Comparison of ENCODE assay signal across 8 mouse cellular contexts in the genomic region with DNA sequence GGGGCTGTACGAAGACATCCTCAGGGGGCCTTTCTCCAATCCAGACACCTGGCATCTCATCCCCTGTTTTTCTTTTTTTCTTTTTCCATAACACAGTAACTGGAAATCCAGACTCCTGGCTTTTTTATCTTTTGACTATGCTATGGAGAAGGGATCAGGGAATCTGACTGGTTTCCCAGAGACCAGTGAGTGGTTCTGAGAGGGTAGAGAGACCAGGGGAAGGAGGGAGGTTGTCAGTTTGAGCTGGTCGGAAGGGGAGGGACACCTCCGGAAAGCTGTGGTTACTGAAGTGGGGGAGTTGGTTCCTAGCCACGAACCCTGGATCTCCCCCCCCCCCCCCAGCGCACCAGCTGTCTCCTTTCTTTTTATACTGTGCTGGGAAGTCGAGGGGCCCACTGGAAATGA. TPM values are rescaled to one million over a fixed set of nuclear protein-coding genes. Genes with fewer than 3 reads are reported as not detected.
DNase-seq lines count a peak whose midpoint lies in the region; ATAC-seq and TF ChIP-seq lines count a peak whose summit lies in the region.

No protein-coding gene starts in this region.

- peak; percentile 43; the same call in 1 of the 2 replicates for ATAC-seq in embryonic facial prominence, embryonic 15.5 days (ENCODE audit: insufficient number of reproducible peaks, low FRiP score, low TSS enrichment, low read depth)
- ATAC-seq in hindbrain, embryonic 14.5 days (ENCODE audit: low FRiP score) = peak; percentile 32; the same call in 1 of the 2 replicates

- peak; percentile 32 to 66 for DNase-seq in adrenal gland, adult (ENCODE audit: inconsistent age in 2 of 2, low spot score in 1 of 2)
- DNase-seq in adrenal gland, adult 8-10 months = no peak
- no peak for DNase-seq in ES-E14 (ENCODE audit: low read depth, low spot score)
- peak; percentile 65 for DNase-seq in hindbrain, embryonic 14.5 days (ENCODE audit: low spot score)
- DNase-seq in lung, adult 2 months = no peak
- no peak for DNase-seq in layer of hippocampus, adult 8-10 months (ENCODE audit: low spot score in 2 of 2)

- no peaks in the 10 kb centered on the region for H3K27me3 ChIP-seq in embryonic facial prominence, embryonic 15.5 days
- H3K27me3 ChIP-seq in hindbrain, embryonic 14.5 days (ENCODE audit: control insufficient read depth, insufficient read depth, low read length) = no peaks in the 10 kb centered on the region
- no peaks in the 10 kb centered on the region for H3K27me3 ChIP-seq in small intestine, adult 2 months (ENCODE audit: control insufficient read depth, insufficient read depth, low read length)

- peak overlapping the region; percentile 80 for H3K4me2 ChIP-seq in embryonic facial prominence, embryonic 15.5 days (replicated peaks)
- peak overlapping the region; percentile 98 for H3K4me2 ChIP-seq in hindbrain, embryonic 14.5 days (replicated peaks)

- no peak for TF ChIP-seq POLR2A in lung, adult 2 months (IDR thresholded peaks at IDR 0.05; ENCODE audit: borderline replicate concordance, extremely low read depth, low read depth, low read length)
- TF ChIP-seq POLR2A in small intestine, adult 2 months (IDR thresholded peaks at IDR 0.05; ENCODE audit: low read depth, low read length) = no peak

- WGBS in embryonic facial prominence, embryonic 15.5 days = 0% methylated on average over 5 of the region's 6 CpGs
- 0% methylated on average over 6 of the region's 6 CpGs for WGBS in hindbrain, embryonic 14.5 days
- 0% methylated on average over 6 of the region's 6 CpGs for WGBS in lung, adult 2 months
- WGBS in small intestine, adult 2 months = 35% methylated on average over 6 of the region's 6 CpGs

- H3K4me3 ChIP-seq in ES-E14 (ENCODE audit: insufficient read depth in 1 of 2, low read depth in 1 of 2, low read length in 2 of 2, poor library complexity in 1 of 2, severe bottlenecking in 1 of 2) = peak overlapping the region; percentile 68 to 79
- H3K4me3 ChIP-seq in embryonic facial prominence, embryonic 15.5 days (replicated peaks) = peak overlapping the region; percentile 89
- peak overlapping the region; percentile 70 for H3K4me3 ChIP-seq in hindbrain, embryonic 14.5 days (replicated peaks; ENCODE audit: low read length)
- peak overlapping the region; percentile 51 for H3K4me3 ChIP-seq in lung, adult 2 months (replicated peaks; ENCODE audit: extremely low read depth, low read depth, low read length)
- peak overlapping the region; percentile 69 for H3K4me3 ChIP-seq in small intestine, adult 2 months (ENCODE audit: low read depth, low read length)

- peaks cover 19% of the 10 kb centered on the region; the same call in 1 of the 2 replicates for H3K36me3 ChIP-seq in ES-E14 (ENCODE audit: control insufficient read depth, insufficient read depth, low read length, poor library complexity, severe bottlenecking)
- peaks cover 5% of the 10 kb centered on the region; the same call in 1 of the 2 replicates for H3K36me3 ChIP-seq in embryonic facial prominence, embryonic 15.5 days
- peaks cover 15% of the 10 kb centered on the region; the same call in 1 of the 2 replicates for H3K36me3 ChIP-seq in hindbrain, embryonic 14.5 days (replicated peaks; ENCODE audit: control insufficient read depth, insufficient read depth)
- peaks cover 8% of the 10 kb centered on the region for H3K36me3 ChIP-seq in small intestine, adult 2 months (ENCODE audit: control insufficient read depth, insufficient read depth, low read length)

- H3K27ac ChIP-seq in ES-E14 (ENCODE audit: insufficient read depth, low read depth, low read length, poor library complexity, severe bottlenecking) = peak overlapping the region; percentile 22; the same call in 1 of the 2 replicates
- peak overlapping the region; percentile 97 for H3K27ac ChIP-seq in embryonic facial prominence, embryonic 15.5 days (replicated peaks)
- peak overlapping the region; percentile 97 for H3K27ac ChIP-seq in hindbrain, embryonic 14.5 days
- H3K27ac ChIP-seq in small intestine, adult 2 months (ENCODE audit: insufficient read depth, low read depth, low read length) = peak overlapping the region; percentile 31

- peaks cover 8 to 31% of the 10 kb centered on the region in 2 experiments for H3K4me1 ChIP-seq in ES-E14 (ENCODE audit: control insufficient read depth in 2 of 2, insufficient read depth in 2 of 2, low read length in 2 of 2, poor library complexity in 1 of 2)
- peaks cover 58% of the 10 kb centered on the region for H3K4me1 ChIP-seq in embryonic facial prominence, embryonic 15.5 days
- H3K4me1 ChIP-seq in hindbrain, embryonic 14.5 days (replicated peaks; ENCODE audit: control insufficient read depth, insufficient read depth, low read length) = peaks cover 40% of the 10 kb centered on the region
- H3K4me1 ChIP-seq in lung, adult 2 months (ENCODE audit: control insufficient read depth, insufficient read depth, low read length) = peaks cover 46% of the 10 kb centered on the region
- peaks cover 4% of the 10 kb centered on the region for H3K4me1 ChIP-seq in small intestine, adult 2 months (ENCODE audit: control insufficient read depth, insufficient read depth, insufficient read length, low read length)

- in situ Hi-C loops in ES-E14 (cut with MboI; ENCODE audit: low sequenced_read_pairs in 2 of 2, unreplicated experiment in 2 of 2) = no loop called here

- no peaks in the 10 kb centered on the region for H3K9me3 ChIP-seq in ES-E14 (ENCODE audit: control insufficient read depth, insufficient read depth, low read depth, low read length)
- H3K9me3 ChIP-seq in embryonic facial prominence, embryonic 15.5 days (replicated peaks) = no peaks in the 10 kb centered on the region
- H3K9me3 ChIP-seq in hindbrain, embryonic 14.5 days (ENCODE audit: control insufficient read depth, low read length) = no peaks in the 10 kb centered on the region

- H3K9ac ChIP-seq in ES-E14 (ENCODE audit: insufficient read depth, low read depth, low read length, poor library complexity, severe bottlenecking) = peak overlapping the region; percentile 60; the same call in 1 of the 2 replicates
- peak overlapping the region; percentile 47 for H3K9ac ChIP-seq in embryonic facial prominence, embryonic 15.5 days
- H3K9ac ChIP-seq in hindbrain, embryonic 14.5 days = peak overlapping the region; percentile 99

- no peak for TF ChIP-seq CTCF in lung, adult 2 months (IDR thresholded peaks at IDR 0.05; ENCODE audit: insufficient read depth, low read length)
- TF ChIP-seq CTCF in small intestine, adult 2 months (IDR thresholded peaks at IDR 0.05; ENCODE audit: extremely low read depth, insufficient read length, insufficient replicate concordance, low read depth, low read length) = no peak

TF ChIP-seq in ES-E14, 5 proteins besides CTCF, POLR2A, EP300 and RAD21:
- TF ChIP-seq CHD2 (IDR thresholded peaks at IDR 0.05; ENCODE audit: low read depth, low read length) (no peak), ZC3H11A (IDR thresholded peaks at IDR 0.05; ENCODE audit: borderline replicate concordance, low read depth, low read length) (no peak), HCFC1 (IDR thresholded peaks at IDR 0.05; ENCODE audit: borderline replicate concordance, insufficient read depth, low read length) (no peak), ZNF384 (IDR thresholded peaks at IDR 0.05; ENCODE audit: low read depth, low read length) (no peak), MAFK (IDR thresholded peaks at IDR 0.05; ENCODE audit: insufficient read depth, low read depth, low read length) (no peak)

RNA-seq across cellular contexts. Expression of a gene that starts 17.2 kb away (rescaled TPM):
- 10 to 100 TPM; 22.0 to 48.2 (median 31.5) TPM for total RNA-seq in adrenal gland, adult 8-10 months (2022)
- 50.8 and 80.0 TPM in 2 replicates for total RNA-seq in ES-E14 (2012; rRNA removed)
- polyA plus RNA-seq in embryonic facial prominence, embryonic 15.5 days (2015; fragmentation: Nextera tagmentation; extraction: Ambion mirVana) = 96.6 and 97.9 TPM in 2 replicates
- polyA plus RNA-seq in hindbrain, embryonic 14.5 days (2014; fragmentation: Nextera tagmentation; extraction: Ambion mirVana) = 96.0 and 115 TPM in 2 replicates
- polyA plus RNA-seq in lung, adult 2 months (2012; rRNA removed) = 186 and 233 TPM in 2 replicates
- polyA plus RNA-seq in small intestine, adult 2 months (2012; rRNA removed) = 49.5 and 110 TPM in 2 replicates
- total RNA-seq in layer of hippocampus, adult 8-10 months (2022) = 100 to 1,000 TPM; 210 to 272 (median 257) TPM

RNA-seq across cellular contexts. Expression of a gene that starts 30.0 kb away (rescaled TPM):
- not detected for total RNA-seq in adrenal gland, adult 8-10 months (2022)
- total RNA-seq in ES-E14 (2012; rRNA removed) = not detected in 2 replicates
- polyA plus RNA-seq in embryonic facial prominence, embryonic 15.5 days (2015; fragmentation: Nextera tagmentation; extraction: Ambion mirVana) = not detected in 2 replicates
- polyA plus RNA-seq in hindbrain, embryonic 14.5 days (2014; fragmentation: Nextera tagmentation; extraction: Ambion mirVana) = not detected in 2 replicates
- polyA plus RNA-seq in lung, adult 2 months (2012; rRNA removed) = 0.41 and 0.76 TPM in 2 replicates
- polyA plus RNA-seq in small intestine, adult 2 months (2012; rRNA removed) = not detected in 2 replicates
- not detected for total RNA-seq in layer of hippocampus, adult 8-10 months (2022)

RNA-seq across cellular contexts. Expression of a gene that starts 47.3 kb away (rescaled TPM):
- 100 to 1,000 TPM; 139 to 217 (median 172) TPM for total RNA-seq in adrenal gland, adult 8-10 months (2022)
- total RNA-seq in ES-E14 (2012; rRNA removed) = 827 and 1,221 TPM in 2 replicates
- polyA plus RNA-seq in embryonic facial prominence, embryonic 15.5 days (2015; fragmentation: Nextera tagmentation; extraction: Ambion mirVana) = 339 and 341 TPM in 2 replicates
- polyA plus RNA-seq in hindbrain, embryonic 14.5 days (2014; fragmentation: Nextera tagmentation; extraction: Ambion mirVana) = 117 and 129 TPM in 2 replicates
- polyA plus RNA-seq in lung, adult 2 months (2012; rRNA removed) = 139 and 188 TPM in 2 replicates
- polyA plus RNA-seq in small intestine, adult 2 months (2012; rRNA removed) = 130 and 182 TPM in 2 replicates
- total RNA-seq in layer of hippocampus, adult 8-10 months (2022) = 10 to 100 TPM; 86.4 to 96.0 (median 90.1) TPM

Comparison
In these comparisons a context has a peak if more than half of its experiments do, and no peak if none do; other contexts are left out.
1. DNase-seq: peak in adrenal gland, adult (2 of 2) and hindbrain, embryonic 14.5 days (single experiment); none in adrenal gland, adult 8-10 months (single experiment), ES-E14 (single experiment), lung, adult 2 months (single experiment) and layer of hippocampus, adult 8-10 months (0 of 2).
2. H3K27ac ChIP-seq: peak in every context shown above with its lines; median percentile 97 in embryonic facial prominence, embryonic 15.5 days; 97 in hindbrain, embryonic 14.5 days; 31 in small intestine, adult 2 months; 22 in ES-E14.
3. H3K9ac ChIP-seq: peak in every context shown above with its lines; median percentile 99 in hindbrain, embryonic 14.5 days; 60 in ES-E14; 47 in embryonic facial prominence, embryonic 15.5 days.
4. Peak in every context shown above with its lines, with median percentiles within 50 percentile points of each other: H3K4me3 ChIP-seq.